Mouse (Mus musculus): Measurements from ENCODE around the gene Ttc39d.

DNA sequence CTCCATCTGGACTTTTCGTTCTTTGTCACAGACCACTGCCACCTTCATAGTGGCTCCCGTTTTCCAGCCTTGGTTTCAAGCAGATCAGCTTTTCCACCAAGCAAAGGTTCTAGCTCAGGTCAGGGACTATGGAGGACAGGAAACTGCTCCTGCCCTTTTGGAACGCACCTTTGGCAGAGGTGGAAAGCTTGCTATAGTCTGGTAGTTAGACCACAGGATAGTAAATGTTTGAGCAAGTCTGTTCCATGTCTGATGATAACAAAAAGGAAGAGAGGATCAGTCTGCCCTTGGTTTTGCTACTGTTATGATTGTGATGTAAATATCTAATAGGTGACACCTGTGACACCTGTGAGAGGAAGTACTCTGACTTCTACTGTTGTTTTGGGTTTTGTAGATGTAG, 31.3 kb upstream of the Ttc39d start:
- TF ChIP-seq CTCF (IDR thresholded peaks at IDR 0.05; ENCODE audit: control insufficient read depth, insufficient read depth, insufficient replicate concordance, low read depth, low read length) (no peak), POLR2A (IDR thresholded peaks at IDR 0.05; ENCODE audit: control insufficient read depth, low read depth, low read length) (no peak)

Data from testis, adult 2 months (tissue).